Mouse (Mus musculus): ENCODE data around the gene Hist1h2bg.

DNA sequence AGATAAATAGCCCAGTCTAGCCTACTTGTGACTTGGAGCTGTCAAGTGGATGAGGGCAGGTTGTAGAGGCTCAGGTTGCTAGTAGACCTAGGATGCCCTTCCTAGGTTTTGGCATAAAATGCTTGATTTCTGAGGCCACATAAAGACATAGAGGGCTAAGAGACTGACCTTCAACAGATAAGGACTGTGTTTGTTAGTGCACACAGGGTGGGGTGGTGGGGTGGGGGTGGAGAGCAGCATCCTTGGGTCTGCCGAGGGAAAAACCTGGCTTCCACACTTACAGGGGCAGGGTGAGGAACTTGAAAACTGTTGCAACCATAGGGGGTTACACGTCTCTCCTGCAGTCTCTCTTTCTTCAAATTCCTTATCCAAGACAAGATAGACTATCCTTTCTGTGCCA lies 24.0 kb downstream of the Hist1h2bg start:
- TF ChIP-seq CTCF (IDR thresholded peaks at IDR 0.05; ENCODE audit: borderline replicate concordance, extremely low read depth, insufficient read depth, insufficient read length), result no peak
- no peak for TF ChIP-seq POLR2A (IDR thresholded peaks at IDR 0.05; ENCODE audit: borderline replicate concordance, extremely low read depth, insufficient read depth, insufficient read length, poor library complexity, severe bottlenecking)

Data from brain, embryonic 14.5 days (tissue).